8 mouse cellular contexts compared by ENCODE assay signal in the genomic region with DNA sequence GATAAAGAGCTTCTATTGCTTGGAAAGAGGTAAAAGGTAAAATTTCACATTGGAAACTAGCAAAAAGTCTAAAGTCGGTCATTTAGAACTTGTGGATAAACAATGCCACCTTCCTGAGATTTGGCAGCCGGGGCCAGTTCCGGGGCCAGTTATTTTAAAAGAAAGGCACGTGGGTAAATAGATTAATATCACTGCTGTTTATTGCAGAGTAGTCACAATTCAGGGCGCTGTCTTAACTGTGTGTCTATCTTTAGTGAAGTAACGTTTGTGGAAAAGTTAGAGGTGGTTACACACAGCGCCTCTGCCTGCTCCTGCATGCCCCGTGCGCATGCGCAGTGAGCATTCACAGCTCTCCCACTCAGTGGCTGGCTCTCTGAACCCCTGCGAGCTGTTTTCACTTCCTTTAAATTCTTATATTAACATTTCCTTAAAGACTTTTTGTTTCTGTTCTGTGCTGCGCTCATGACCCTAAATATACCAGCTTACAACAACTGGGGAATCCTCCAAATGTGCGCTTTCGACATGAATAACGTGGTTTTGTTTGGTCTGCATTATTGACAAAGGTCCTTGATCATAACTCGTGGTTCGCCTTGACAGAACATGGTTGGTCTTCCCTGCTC. TPM values are rescaled to one million over a fixed set of nuclear protein-coding genes. Genes with fewer than 3 reads are reported as not detected.
A peak's percentile ranks its signal among the peaks of the same experiment; 100 is the strongest.
DNase-seq lines count a peak whose midpoint lies in the region; ATAC-seq and TF ChIP-seq lines count a peak whose summit lies in the region.

No protein-coding gene starts in this region.

- DNase-seq in embryonic facial prominence, embryonic 10.5 days (ENCODE audit: low spot score) = no peak
- DNase-seq in CD8-positive naive resting alpha-beta T cell, adult 2 months (ENCODE audit: low read depth in 2 of 2, low spot score in 2 of 2) = peak; percentile 67 to 71
- DNase-seq in heart, adult 9 months (ENCODE audit: low spot score in 2 of 2) = peak; percentile 52 to 73
- peak; percentile 75 for DNase-seq in liver, adult 2 months (ENCODE audit: extremely low read depth, low read depth, low spot score)
- peak; percentile 46 to 50 for DNase-seq in right cerebral cortex, adult 2 months (ENCODE audit: low spot score in 2 of 2)
- peak; percentile 88 for DNase-seq in thymus, postnatal 4 days
- DNase-seq in embryo, embryonic 9.5 days (ENCODE audit: extremely low spot score) = no peak

- H3K27ac ChIP-seq in embryonic facial prominence, embryonic 13.5 days = peak overlapping the region; percentile 8; the same call in 1 of the 2 replicates
- H3K27ac ChIP-seq in embryonic facial prominence, embryonic 10.5 days (replicated peaks) = no peak overlapping the region
- peak overlapping the region; percentile 40 for H3K27ac ChIP-seq in liver, adult 2 months (replicated peaks; ENCODE audit: insufficient read depth, low read depth, low read length)

- no peak for TF ChIP-seq POLR2A in liver, adult 2 months (IDR thresholded peaks at IDR 0.05; ENCODE audit: extremely low read depth, insufficient read depth, low read length)

- H3K4me1 ChIP-seq in embryonic facial prominence, embryonic 13.5 days = peaks cover 42% of the 10 kb centered on the region
- H3K4me1 ChIP-seq in embryonic facial prominence, embryonic 10.5 days = peaks cover 48% of the 10 kb centered on the region
- H3K4me1 ChIP-seq in liver, adult 2 months (ENCODE audit: control insufficient read depth, insufficient read depth, low read length) = peaks cover 22% of the 10 kb centered on the region

- 0 out of 2 replicates have a peak, but pooled peaks cover 7% of the 10 kb centered on the region for H3K36me3 ChIP-seq in embryonic facial prominence, embryonic 13.5 days
- H3K36me3 ChIP-seq in embryonic facial prominence, embryonic 10.5 days (replicated peaks) = peaks cover 34% of the 10 kb centered on the region
- H3K36me3 ChIP-seq in liver, adult 2 months (ENCODE audit: control insufficient read depth, insufficient read depth, low read length) = no peaks in the 10 kb centered on the region; the same call in 1 of the 2 replicates

- ATAC-seq in embryonic facial prominence, embryonic 13.5 days (ENCODE audit: insufficient number of reproducible peaks, insufficient read depth, low FRiP score, low TSS enrichment, low read depth) = no peak

- no peak overlapping the region for H3K4me2 ChIP-seq in embryonic facial prominence, embryonic 13.5 days

- no peak for TF ChIP-seq CTCF in liver, adult 2 months (IDR thresholded peaks at IDR 0.05; ENCODE audit: low read depth, low read length)

- H3K4me3 ChIP-seq in embryonic facial prominence, embryonic 13.5 days = no peak overlapping the region
- H3K4me3 ChIP-seq in embryonic facial prominence, embryonic 10.5 days = no peak overlapping the region
- peak overlapping the region; percentile 32 for H3K4me3 ChIP-seq in liver, adult 2 months (ENCODE audit: insufficient read depth, low read depth, low read length)

- no peak overlapping the region for H3K9ac ChIP-seq in embryonic facial prominence, embryonic 13.5 days
- H3K9ac ChIP-seq in liver, adult 2 months (ENCODE audit: low read depth, low read length) = peak overlapping the region; percentile 46; the same call in 1 of the 2 replicates

- H3K27me3 ChIP-seq in embryonic facial prominence, embryonic 13.5 days = no peaks in the 10 kb centered on the region
- H3K27me3 ChIP-seq in embryonic facial prominence, embryonic 10.5 days (replicated peaks; ENCODE audit: low read depth, poor library complexity, severe bottlenecking) = no peaks in the 10 kb centered on the region
- no peaks in the 10 kb centered on the region for H3K27me3 ChIP-seq in liver, adult 2 months (ENCODE audit: control insufficient read depth, insufficient read depth, low read length)

- H3K79me2 ChIP-seq in liver, adult 2 months (ENCODE audit: control insufficient read depth, insufficient read depth, low read length) = peaks cover 17% of the 10 kb centered on the region; the same call in 1 of the 2 replicates

- 69% methylated on average over 17 of the region's 17 CpGs for WGBS in embryonic facial prominence, embryonic 13.5 days
- 82% methylated on average over 17 of the region's 17 CpGs for WGBS in embryonic facial prominence, embryonic 10.5 days
- WGBS in liver, adult 2 months = 15% methylated on average over 17 of the region's 17 CpGs

- H3K9me3 ChIP-seq in embryonic facial prominence, embryonic 13.5 days = no peaks in the 10 kb centered on the region
- H3K9me3 ChIP-seq in embryonic facial prominence, embryonic 10.5 days = no peaks in the 10 kb centered on the region

RNA-seq across cellular contexts. Expression of a gene that starts 29.2 kb away (rescaled TPM):
- polyA plus RNA-seq in embryonic facial prominence, embryonic 13.5 days (2015; fragmentation: Nextera tagmentation; extraction: Ambion mirVana) = 16.4 and 18.1 TPM in 2 replicates
- 28.9 and 33.9 TPM in 2 replicates for polyA plus RNA-seq in embryonic facial prominence, embryonic 10.5 days (2016; fragmentation: Nextera tagmentation; extraction: Ambion mirVana)
- 6.9 and 8.4 TPM in 2 replicates for total RNA-seq in liver, adult 2 months (2014; rRNA removed)
- 2.3 and 2.5 TPM in 2 replicates for polyA plus RNA-seq in liver, adult 2 months (2012; rRNA removed)

Comparison
In these comparisons a context has a peak if more than half of its experiments do, and no peak if none do; other contexts are left out.
1. DNase-seq: peak in CD8-positive naive resting alpha-beta T cell, adult 2 months (2 of 2), heart, adult 9 months (2 of 2), liver, adult 2 months (single experiment), right cerebral cortex, adult 2 months (2 of 2) and thymus, postnatal 4 days (single experiment); none in embryonic facial prominence, embryonic 10.5 days (single experiment) and embryo, embryonic 9.5 days (single experiment).